ENCODE assay signal across 1 mouse cellular context in genomic region chr2:32237571-32237970, GRCm38 (mm10).
TF ChIP-seq lines count a peak whose summit lies in the region.

No protein-coding gene starts in this region.

TF ChIP-seq in MEL, 35 proteins besides CTCF, POLR2A, EP300 and RAD21:
- TF ChIP-seq SIN3A (IDR thresholded peaks at IDR 0.05; ENCODE audit: low read length) (no peak), ZNF384 (IDR thresholded peaks at IDR 0.05; ENCODE audit: low read depth, low read length) (no peak), MAZ (IDR thresholded peaks at IDR 0.05; ENCODE audit: low read depth, low read length) (no peak), ETS1 (IDR thresholded peaks at IDR 0.05; ENCODE audit: low read depth, low read length) (no peak), E2F4 (IDR thresholded peaks at IDR 0.05; ENCODE audit: borderline replicate concordance, low read depth, low read length) (no peak), MEF2A (IDR thresholded peaks at IDR 0.05; ENCODE audit: extremely low read depth, insufficient replicate concordance, low read depth, low read length, poor library complexity, severe bottlenecking) (no peak), ZMIZ1 (IDR thresholded peaks at IDR 0.05; ENCODE audit: low read depth, low read length) (no peak), JUND (IDR thresholded peaks at IDR 0.05; ENCODE audit: low read depth, low read length) (no peak), MYC (IDR thresholded peaks at IDR 0.05; ENCODE audit: low read depth, low read length) (no peak), GATA1 (IDR thresholded peaks at IDR 0.05; ENCODE audit: low read depth, low read length) (no peak), RCOR1 (IDR thresholded peaks at IDR 0.05; ENCODE audit: low read depth, low read length) (no peak), MYB (IDR thresholded peaks at IDR 0.05; ENCODE audit: low read depth, low read length) (no peak), NELFE (IDR thresholded peaks at IDR 0.05; ENCODE audit: low read depth, low read length) (no peak)
